Mouse (Mus musculus) neural tube, postnatal 0 days (tissue): ENCODE results near the gene Cd320. TPM values are rescaled to one million over a fixed set of nuclear protein-coding genes. Genes with fewer than 3 reads are reported as not detected.

Experiments
- microRNA-seq: library from miRNA; unstranded; fragments of <30 nt; microRNA quantifications from one replicate; pipeline ENCODE4, GENCODE M21; 2016
- polyA plus RNA-seq: library from polyadenylated mRNA; unstranded; fragments of >200 nt; fragmentation: Nextera tagmentation; extraction: Ambion mirVana; gene quantifications from 2 replicates; pipeline ENCODE4 v1.2.1, GENCODE M21; 2015

Cd320 gene
- 51.5 and 57.3 TPM in 2 replicates for polyA plus RNA-seq

DNA sequence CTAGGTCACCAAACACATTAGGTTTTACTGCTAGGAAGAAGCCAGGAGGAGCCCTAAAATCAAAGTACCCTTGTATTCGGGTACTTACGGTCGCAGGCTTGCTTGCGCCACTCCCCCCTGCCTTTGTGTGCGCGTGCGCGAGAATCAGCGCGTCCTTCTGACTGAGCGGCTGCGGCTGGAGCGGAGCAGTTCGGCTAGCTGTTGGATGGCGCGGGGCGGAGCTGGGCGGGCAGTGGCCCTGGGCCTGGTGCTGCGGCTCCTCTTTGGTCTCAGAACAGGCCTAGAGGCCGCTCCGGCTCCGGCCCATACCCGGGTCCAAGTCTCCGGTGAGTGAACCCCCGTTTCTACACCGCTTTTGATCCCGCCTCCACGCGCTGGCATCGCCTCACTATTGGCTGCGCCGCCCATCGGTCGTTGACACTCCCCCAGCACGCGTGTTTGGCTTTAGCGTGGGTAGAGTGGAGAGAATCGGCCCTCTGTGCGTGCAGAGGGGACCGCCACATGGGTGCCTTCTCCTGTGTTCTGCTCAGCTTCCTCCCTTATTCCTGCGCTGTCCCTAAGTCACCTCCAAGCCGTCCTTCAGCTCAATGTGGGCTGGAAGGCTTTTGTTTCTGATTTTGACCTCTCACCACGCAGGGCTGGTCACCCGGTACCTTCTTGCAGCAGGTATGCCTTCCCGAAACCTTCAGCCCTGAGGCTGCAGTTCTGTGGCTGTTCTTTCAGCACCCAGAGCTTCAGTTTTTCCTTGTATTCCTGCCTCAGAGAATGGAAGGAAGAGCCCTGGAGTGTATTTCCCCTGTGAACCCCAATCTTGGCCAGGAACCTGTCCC is at the start of gene Cd320:
TSS of gene Cd320 (plus strand) at position 126 of the 830 bp plus-strand sequence.

DNA sequence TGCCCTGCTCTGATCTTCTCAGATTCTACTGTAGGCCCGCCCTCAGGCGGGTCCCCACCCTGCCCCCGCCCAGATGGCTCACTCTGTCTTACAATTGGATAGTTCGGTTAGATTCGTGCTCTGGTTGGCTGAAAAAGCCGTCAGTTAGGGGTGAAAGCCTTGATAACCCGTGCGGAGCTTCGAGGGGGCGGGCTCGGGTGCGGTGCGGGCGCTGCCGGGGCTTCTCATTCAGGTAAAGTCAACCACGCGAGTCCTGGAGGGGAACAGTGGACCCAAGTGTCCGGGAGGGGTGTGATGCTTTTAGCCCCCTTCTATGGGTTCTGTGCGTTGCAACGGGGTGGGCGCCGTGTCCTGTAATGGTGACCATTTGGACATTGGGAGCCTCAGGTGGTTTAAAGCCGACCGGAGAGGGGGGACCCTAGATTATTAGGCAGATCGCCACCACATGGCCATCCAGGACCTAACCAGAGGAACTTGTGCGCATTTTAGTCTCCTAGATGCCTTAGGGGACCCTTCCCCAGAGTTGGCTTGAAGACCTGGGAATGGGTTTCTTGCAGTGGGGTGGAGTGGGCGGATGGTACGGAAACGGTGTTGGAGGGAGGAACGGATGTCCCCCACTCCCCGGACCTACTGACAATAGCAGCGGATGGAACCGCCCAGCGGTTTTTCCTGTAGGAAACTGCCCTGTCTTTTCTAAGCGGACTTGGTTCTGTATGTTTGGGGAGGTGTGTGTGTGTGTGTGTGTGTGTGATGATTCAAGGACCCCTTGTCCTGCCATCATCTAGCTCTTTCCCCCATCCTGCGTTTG is 32.4 kb upstream of the Cd320 start, which contains the start of gene Kank3:
TSS of gene Kank3 (plus strand) at position 186 of the 808 bp plus-strand sequence.

DNA sequence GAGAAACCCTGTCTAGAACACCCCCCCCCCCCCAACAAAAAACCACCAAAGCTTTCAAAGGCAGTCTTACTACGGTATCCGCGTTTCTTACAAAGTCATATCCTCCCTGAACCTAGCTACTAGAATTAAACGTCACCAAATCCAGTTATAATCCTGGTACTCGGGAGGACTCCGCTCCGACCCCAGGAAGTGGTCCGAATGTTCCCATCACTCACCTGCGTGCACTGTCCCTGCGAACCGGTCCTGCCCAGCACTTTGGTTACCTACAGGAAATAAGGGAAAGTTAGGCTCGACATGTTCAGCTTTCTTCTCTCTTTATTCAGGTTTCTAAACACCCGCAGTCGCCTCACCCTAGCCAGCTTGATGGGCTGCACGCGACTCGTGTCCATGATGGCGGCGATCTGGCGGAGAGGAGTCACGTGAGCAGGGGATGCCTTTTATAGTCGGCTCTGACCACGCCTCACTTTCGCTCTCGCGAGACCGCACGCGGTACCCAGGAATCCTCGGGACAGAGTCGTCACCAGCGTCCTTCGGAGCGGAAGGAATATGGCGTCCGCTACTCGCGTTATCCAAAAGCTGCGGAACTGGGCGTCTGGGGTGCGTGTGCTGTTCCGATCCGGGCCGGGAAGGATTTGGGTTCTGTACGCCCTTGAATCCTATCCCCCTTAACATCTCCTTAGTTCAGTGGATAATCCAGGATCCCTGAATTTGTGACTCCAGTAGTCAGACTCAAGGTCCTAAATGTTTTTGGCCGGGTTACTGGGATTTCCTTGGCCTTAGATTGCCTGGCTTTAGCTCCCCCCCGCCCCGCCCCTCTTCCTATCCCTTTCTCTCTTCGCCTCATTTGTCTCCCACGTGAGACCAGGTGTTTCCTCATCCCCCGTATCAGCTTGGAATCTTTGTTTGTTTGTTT is 18.6 kb upstream of the Cd320 start, which contains the start of the genes Rps28 and Ndufa7:
TSS of gene Rps28 (minus strand) at position 479 of the 913 bp plus-strand sequence.
TSS of gene Ndufa7 (plus strand) at position 489 of the 913 bp plus-strand sequence.

DNA sequence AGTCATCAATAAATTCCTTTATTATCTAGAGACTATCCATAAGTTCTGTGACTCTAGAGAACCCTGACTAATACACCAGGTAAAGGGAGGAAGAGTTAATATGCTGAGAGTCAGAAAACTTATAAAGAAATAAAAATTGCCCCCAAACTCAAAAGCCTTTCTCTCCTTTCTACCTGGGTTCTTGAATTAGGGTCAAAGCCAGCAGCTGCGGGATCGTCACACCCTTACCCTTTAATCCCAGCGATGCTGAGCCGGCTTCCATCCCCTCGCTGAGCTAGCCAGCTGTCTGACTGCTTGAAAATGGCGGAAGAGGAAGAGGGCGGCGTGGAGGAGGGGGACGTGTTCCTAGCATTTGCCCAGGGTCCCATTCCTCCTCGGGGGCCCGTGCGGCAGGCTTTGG is 30.6 kb downstream of the Cd320 start, which contains the start of gene Gm7029:
TSS of gene Gm7029 (plus strand) at position 301 of the 400 bp plus-strand sequence.

DNA sequence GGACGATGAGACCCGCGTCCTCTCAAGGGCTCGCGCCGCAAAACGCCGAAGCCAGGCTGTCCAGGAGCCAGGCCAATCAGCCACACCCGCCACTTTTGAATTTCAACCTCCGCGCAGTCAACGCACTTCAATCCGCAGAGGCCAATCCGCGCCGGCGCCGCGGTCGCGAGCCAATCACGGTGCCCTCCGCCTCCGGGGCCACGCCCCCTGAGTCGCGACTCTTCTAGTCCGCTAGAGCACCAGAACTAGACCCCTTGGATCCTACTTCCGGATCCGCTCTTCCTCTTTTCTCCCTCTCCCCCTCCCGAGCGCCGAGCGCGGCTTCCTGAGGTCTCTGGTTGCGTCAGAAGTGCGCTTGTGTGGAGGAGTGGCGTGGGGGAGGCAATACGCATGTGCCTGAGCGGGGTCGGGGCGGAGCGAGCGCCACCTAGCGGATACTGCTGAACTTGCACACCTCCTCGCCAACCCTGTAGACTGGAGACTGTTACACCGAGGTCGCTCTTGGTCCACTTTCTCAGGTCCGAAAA is 47.7 kb downstream of the Cd320 start, which contains the start of gene Kifc1:
TSS of gene Kifc1 (minus strand) at position 129 of the 527 bp plus-strand sequence.

Small RNA genes lying within 50 kb of the gene (microRNA-seq; reads per million reads assigned to microRNA genes)
- not detected for gene Gm27740

Other genes starting within 250 kb of the Cd320 start
- 63.1 and 72.0 TPM in 2 replicates for gene Zfp414, start 214.0 kb upstream of the Cd320 start, polyA plus RNA-seq
- 0.28 and 0.43 TPM in 2 replicates for gene Pram1, start 205.0 kb upstream of the Cd320 start, polyA plus RNA-seq
- 101 and 115 TPM in 2 replicates for gene Hnrnpm, start 156.2 kb upstream of the Cd320 start, polyA plus RNA-seq
- gene March2, start 124.4 kb upstream of the Cd320 start, polyA plus RNA-seq: 76.0 and 80.0 TPM in 2 replicates
- gene Rab11b, start 82.6 kb upstream of the Cd320 start, polyA plus RNA-seq: 488 and 491 TPM in 2 replicates
- gene Angptl4, start 61.3 kb upstream of the Cd320 start, polyA plus RNA-seq: 41.0 and 44.6 TPM in 2 replicates
- 38.1 and 42.0 TPM in 2 replicates for gene Kank3, start 32.6 kb upstream of the Cd320 start, polyA plus RNA-seq
- gene Rps28, start 18.5 kb upstream of the Cd320 start, polyA plus RNA-seq: 552 and 646 TPM in 2 replicates
- gene Ndufa7, start 18.5 kb upstream of the Cd320 start, polyA plus RNA-seq: 595 and 638 TPM in 2 replicates
- gene Gm7029, start 30.7 kb downstream of the Cd320 start, polyA plus RNA-seq: not detected in 2 replicates
- gene Kifc1, start 47.6 kb downstream of the Cd320 start, polyA plus RNA-seq: 1.6 TPM in 2 replicates
- gene Platr17, start 62.0 kb downstream of the Cd320 start, polyA plus RNA-seq: 1.4 and 1.5 TPM in 2 replicates
- gene Daxx, start 66.3 kb downstream of the Cd320 start, polyA plus RNA-seq: 40.7 and 43.3 TPM in 2 replicates
- 47.9 and 55.8 TPM in 2 replicates for gene Tapbp, start 72.8 kb downstream of the Cd320 start, polyA plus RNA-seq
- 18.3 and 18.5 TPM in 2 replicates for gene Zbtb22, start 72.8 kb downstream of the Cd320 start, polyA plus RNA-seq
- gene Rgl2, start 86.5 kb downstream of the Cd320 start, polyA plus RNA-seq: 40.2 and 49.4 TPM in 2 replicates
- 181 TPM in 2 replicates for gene Pfdn6, start 97.3 kb downstream of the Cd320 start, polyA plus RNA-seq
- 17.0 and 17.9 TPM in 2 replicates for gene Wdr46, start 97.6 kb downstream of the Cd320 start, polyA plus RNA-seq
- gene B3galt4, start 108.4 kb downstream of the Cd320 start, polyA plus RNA-seq: 13.6 and 15.4 TPM in 2 replicates
- gene Vps52, start 112.7 kb downstream of the Cd320 start, polyA plus RNA-seq: 60.0 and 63.3 TPM in 2 replicates
- 872 and 906 TPM in 2 replicates for gene Rps18, start 112.9 kb downstream of the Cd320 start, polyA plus RNA-seq
- 23.9 and 24.3 TPM in 2 replicates for gene H2-K1, start 157.3 kb downstream of the Cd320 start, polyA plus RNA-seq
- 21.7 and 24.2 TPM in 2 replicates for gene Ring1, start 181.6 kb downstream of the Cd320 start, polyA plus RNA-seq
- 72.0 and 82.6 TPM in 2 replicates for gene H2-Ke6, start 185.0 kb downstream of the Cd320 start, polyA plus RNA-seq
- 143 and 149 TPM in 2 replicates for gene Slc39a7, start 188.6 kb downstream of the Cd320 start, polyA plus RNA-seq
- 50.1 and 52.1 TPM in 2 replicates for gene Rxrb, start 188.7 kb downstream of the Cd320 start, polyA plus RNA-seq
- 9.1 and 12.1 TPM in 2 replicates for gene Col11a2, start 196.3 kb downstream of the Cd320 start, polyA plus RNA-seq
- 0.25 and 0.64 TPM in 2 replicates for gene H2-Oa, start 249.2 kb downstream of the Cd320 start, polyA plus RNA-seq